Mouse (Mus musculus): ENCODE data around the gene Chmp6.

DNA sequence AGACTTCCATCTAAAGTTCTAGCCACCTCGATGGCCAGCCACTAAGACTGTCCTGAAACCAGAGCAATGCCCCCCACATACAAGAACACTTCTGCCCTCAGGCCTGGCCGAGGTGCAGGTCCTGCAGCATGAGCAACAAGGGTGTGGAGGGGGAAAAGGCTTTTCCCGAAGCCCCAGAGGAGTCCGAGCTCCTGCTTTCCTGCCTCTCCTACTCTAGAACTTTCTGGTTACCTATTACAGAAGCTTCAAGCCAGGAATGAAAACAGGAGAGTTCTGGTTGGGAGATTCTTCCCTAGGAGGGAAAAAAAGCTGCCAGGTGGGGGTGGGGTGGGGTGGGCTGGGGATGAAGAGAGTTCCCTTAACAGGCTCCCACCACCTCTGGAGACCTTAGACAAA is 26.5 kb downstream of the Chmp6 start:
- TF ChIP-seq CTCF (conservative IDR thresholded peaks at IDR 0.05; ENCODE audit: low read length) (no peak), POU5F1 (IDR thresholded peaks at IDR 0.05; ENCODE audit: borderline replicate concordance, low read length) (no peak), NANOG (IDR thresholded peaks at IDR 0.05; ENCODE audit: borderline replicate concordance, low read length) (no peak)

Data from E14TG2a.4 (cell line).